Mouse (Mus musculus) thymus, postnatal 14 days (tissue): ENCODE results near the gene Rnf17.

ENCODE experiments used
- DNase-seq: peaks from one replicate; pipeline ENCODE4 v3.0.0; 2021

Gene Rnf17

GRCm38 (mm10) chr14:56402311-56403071, at the start of gene Rnf17:
Gene Rnf17 (plus strand): TSS chr14:56402581.
- DNase-seq, result no peak

DNA sequence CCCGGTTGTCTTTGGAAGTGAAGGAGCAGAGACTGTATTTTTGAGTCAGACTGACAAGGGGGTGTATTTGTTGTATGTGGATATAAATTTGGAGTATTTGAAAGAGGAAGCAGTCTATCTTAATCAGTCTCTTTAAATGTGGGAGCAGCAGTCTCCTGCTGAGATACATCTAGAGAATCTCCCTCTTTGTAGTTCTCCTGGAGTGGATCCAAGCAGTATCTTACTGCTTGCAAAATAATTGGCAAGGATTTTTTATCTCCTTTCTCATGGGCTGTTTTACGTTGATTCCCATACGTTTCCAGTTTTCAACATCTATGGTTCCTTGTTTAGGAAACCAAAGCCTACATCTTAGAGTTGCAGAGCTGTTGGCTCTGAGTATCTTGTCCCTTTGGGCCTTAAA, 47.6 kb upstream of the Rnf17 start:
- no peak for DNase-seq

DNA sequence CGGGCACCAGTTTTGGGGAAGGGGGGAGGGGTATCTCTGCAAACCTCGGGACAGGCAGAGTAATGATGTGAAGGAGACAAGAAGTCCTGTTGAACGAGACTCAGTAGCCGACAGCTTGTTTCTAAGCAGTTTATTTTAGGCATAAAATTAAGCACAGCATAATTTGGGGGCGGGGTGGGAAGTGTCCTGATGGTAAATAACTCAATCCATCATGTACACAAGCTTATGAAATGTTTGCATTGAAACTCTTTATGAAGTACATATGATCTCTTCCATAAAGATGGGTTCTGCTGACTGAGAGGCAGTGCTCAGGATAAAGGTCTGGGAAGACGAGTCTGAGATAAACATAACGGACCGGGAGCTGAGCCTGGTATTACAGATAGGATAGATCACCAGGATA, 47.0 kb upstream of the Rnf17 start:
- DNase-seq, result no peak

GRCm38 (mm10) chr14:56356196-56356595, 46.2 kb upstream of the Rnf17 start:
- no peak for DNase-seq

- DNase-seq, result no peak
Measured at GRCm38 (mm10) chr14:56358422-56358821, 44.0 kb upstream of the Rnf17 start.

DNA sequence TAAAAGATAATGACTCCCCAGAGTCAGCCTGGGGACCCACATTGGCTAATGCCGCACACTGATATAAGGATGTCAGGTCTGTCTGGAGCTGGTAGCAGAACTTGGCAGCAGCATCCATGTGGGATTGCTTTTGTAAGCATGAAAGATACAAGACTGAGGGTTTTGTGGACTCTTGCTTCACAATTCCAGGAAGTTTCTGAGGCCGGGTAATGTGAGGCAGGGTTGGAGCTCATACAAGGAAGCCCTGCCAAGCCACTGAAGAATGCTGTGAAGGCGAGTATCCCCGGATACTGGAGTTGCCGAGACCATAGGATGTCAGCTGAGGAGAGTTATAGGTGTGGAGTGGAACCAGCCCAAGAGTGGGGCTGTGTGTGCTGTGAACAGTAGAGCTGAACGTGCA, 43.2 kb upstream of the Rnf17 start:
- no peak for DNase-seq

DNA sequence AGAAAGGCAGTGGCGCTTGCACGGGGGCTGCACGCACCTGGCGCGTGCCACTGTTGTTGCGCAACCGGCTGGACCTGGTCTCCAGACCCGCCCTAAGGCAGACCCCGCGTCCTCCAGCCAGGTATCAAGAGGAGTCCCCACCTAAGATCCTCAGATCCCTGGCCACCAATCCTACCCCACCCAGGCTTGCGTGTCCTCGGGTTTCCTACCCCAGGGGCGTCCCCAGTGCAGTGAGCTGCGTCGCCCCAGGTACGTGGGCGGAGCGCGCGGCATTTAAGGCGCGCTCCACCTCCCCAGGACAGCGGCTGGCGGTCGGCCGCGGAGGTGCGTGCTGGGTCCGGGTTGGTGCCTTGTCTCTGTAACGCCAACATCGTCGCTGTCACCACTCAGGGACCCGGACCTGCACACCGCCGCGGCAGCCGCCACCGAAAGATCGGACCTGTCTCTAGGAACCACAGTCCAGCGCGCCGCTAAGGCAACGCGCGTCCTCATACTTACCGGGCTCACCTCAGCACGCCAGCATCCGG, 37.6 kb upstream of the Rnf17 start, which contains the start of gene Atp12a:
TSS of gene Atp12a (plus strand) at position 358 of the 527 bp plus-strand sequence.
- DNase-seq, result no peak

DNA sequence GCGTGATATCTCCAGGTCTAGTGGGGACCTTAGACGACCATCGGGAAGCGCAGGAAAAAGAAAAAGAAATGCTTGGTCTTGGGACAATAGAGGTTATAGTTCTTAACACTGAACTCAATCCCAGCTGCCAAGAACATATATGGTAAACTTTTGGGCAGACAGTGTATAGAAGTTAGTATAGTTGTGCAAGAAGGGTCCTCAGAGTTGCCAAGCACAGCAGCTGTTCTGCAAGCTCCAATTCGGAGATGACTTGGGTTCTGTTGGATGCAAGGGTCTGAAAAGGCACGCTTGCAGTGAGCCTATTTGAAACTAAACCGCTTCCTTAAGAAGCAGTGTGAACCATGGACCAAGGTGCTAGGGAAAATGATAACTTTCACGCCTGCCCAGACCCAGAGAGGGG, 37.1 kb upstream of the Rnf17 start:
- DNase-seq, result no peak

GRCm38 (mm10) chr14:56366712-56367111, 35.7 kb upstream of the Rnf17 start:
- DNase-seq, result no peak

DNA sequence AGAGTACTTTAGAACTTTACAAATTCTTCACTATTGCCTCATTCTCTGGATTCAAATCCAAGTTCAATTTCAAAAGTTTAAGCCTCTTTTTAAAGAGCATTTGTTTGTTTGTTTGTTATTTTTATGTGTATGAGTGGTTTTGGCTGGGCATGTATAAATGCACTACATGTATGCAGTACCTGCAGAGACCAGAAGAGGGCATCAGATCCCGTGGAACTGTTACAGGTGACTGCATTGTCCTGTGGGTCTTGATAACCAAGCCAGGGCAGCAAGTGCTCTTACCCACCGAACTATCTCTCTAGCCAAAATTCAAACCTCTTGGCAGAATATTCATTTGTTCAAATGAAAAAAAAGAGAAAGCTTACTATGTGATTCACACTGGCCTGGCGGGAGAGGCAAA, 33.5 kb upstream of the Rnf17 start:
- peak; percentile 48 for DNase-seq

DNA sequence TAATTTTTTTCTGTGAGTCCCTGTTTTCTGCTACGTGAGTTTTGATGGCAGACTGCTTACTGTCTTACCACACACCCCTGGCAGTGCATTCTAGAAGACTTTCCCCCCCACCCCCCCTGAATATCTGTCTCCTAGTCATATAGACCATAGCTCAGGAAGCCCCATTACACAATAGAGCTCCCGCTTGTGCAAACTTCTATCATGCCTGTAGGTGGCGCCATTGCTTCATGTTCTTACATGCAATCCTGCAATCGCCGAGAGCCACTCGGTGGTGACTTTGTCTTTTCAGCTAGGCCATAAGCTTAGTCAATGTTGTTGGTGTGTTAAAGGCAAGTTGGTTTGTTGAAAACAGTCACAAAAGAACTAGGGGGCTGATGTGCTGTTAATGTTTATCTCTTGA, 26.6 kb upstream of the Rnf17 start:
- DNase-seq, result peak; percentile 81

- no peak for DNase-seq
Measured at GRCm38 (mm10) chr14:56377745-56378144, 24.6 kb upstream of the Rnf17 start.

DNA sequence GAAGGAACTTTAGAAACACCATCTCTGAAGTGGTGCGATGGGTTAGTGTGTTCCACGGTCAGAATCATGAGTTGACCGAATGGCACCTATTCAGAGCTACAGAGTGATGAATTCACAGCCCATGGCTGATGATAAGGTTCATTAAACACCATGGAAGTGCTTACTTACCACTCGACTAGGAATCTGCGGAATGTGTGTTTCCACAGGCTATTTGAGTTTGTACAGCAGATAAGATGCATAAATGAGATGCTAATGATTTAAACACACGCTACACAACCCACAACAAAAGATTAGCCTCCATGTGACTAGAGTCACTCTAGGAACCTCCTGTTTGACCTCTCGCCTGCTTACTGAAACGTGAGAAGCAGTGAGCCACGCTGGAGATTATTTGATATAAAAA, 23.0 kb upstream of the Rnf17 start:
- no peak for DNase-seq

DNA sequence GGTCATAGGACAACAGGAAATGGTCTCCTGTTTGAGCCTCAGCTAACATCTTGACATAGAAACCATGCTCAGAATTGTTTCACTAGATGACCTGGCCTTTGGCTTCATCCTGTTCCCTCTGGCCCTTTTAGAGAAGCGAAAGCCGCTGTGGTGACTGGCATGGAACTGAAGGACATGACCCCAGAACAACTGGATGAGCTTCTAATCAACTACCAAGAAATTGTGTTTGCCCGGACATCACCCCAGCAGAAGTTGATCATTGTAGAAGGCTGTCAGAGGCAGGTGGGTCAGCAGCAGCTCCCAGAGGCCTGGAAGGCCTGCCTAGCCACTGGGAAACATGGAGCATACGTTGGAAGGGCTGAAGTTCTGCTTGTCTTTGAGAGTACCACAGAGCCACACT, 20.0 kb upstream of the Rnf17 start:
- DNase-seq, result no peak

GRCm38 (mm10) chr14:56390247-56390646, 12.1 kb upstream of the Rnf17 start:
- DNase-seq, result no peak

GRCm38 (mm10) chr14:56393704-56394312, 8.6 kb upstream of the Rnf17 start:
- no peak for DNase-seq

- DNase-seq, result peak; percentile 24
Measured at GRCm38 (mm10) chr14:56398001-56398400, 4.4 kb upstream of the Rnf17 start.

GRCm38 (mm10) chr14:56403072-56403375, 643 bp downstream of the Rnf17 start:
- no peak for DNase-seq

DNA sequence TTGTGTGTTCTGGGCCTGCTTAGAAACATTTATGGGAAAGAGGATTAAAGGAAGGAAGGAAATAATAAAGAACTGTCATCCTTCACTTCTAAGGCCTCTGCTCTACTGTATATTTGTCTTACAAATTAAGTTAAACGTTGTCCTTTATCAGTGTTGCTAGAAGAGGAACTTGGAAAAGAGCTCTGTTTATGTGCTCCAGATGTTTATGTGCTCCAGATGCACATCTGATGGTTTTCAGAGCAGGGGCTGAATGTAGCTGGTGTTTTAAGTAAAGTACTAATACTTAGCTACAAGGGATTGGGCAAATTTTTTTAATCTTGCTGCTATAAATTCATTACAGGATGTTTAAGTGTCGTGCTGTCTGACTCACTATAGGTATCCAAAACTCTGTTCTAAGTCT, 59.7 kb downstream of the Rnf17 start:
- no peak for DNase-seq

DNA sequence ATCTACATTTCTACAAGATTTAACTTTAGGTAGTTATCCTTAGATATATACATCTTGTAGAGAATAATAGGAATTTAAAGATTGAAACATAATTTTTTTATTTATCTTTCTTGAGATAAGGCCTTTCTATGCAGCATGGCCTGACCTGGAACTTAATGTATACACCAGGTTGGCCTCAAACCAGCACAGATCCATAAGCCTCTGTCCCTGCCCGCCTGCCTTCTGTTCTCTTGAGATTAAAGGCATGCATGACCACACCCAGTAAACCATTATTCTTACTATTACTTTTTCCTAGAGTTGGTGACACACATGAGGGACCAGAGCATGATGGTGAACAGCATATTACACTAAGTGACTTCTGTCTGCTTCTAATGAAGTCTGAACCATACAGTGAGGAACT, 60.3 kb downstream of the Rnf17 start:
- no peak for DNase-seq

- DNase-seq, result peak; percentile 10
Measured at GRCm38 (mm10) chr14:56468145-56468544, 65.8 kb downstream of the Rnf17 start.

DNA sequence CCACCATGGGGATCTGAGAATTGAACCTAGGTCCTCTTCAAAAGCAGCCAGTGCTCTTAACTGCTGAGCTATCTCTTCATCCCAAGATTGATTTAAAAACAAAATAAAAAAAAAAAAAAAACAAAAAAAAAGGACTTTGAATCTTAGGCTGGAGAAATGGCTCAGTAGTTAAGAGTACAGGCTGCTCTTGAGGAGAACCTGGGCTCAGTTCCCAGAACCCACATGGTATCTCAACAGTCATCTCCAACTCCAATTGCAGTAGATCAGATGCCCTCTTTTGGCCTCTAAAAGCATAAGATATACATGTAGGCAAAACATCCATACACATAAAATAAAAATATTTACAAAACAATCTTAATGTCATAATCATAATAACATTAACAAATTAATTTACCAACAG, 87.4 kb downstream of the Rnf17 start:
- DNase-seq, result no peak

- no peak for DNase-seq
Measured at GRCm38 (mm10) chr14:56502407-56502806, 100.0 kb downstream of the Rnf17 start.

DNA sequence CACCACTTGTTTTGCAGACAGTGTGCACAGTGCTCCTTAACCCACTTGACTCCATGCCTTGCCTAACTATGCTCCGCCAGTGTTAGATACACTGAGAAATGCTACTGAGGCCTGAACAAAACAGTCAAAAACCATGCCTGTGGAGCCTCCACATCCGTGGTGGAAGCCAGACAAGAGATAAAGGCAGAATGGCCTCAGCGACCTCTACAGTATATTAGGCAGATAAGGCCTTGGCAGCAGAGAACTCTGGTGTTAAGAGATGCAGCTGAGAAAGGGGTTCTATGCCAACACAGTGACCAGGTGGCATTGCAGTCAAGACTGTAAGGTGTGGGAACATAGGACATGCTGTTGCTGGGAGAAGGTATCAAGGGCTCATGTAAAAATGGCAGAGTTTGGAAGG, 104.4 kb downstream of the Rnf17 start:
- no peak for DNase-seq

GRCm38 (mm10) chr14:56512084-56512483, 109.7 kb downstream of the Rnf17 start:
- no peak for DNase-seq
